Mouse (Mus musculus) left cerebral cortex, adult 6 months (tissue): ENCODE measurements around the gene Prss42. TPM values are rescaled to one million over a fixed set of nuclear protein-coding genes. Genes with fewer than 3 reads are reported as not detected.

Experiments used
- long read RNA-seq, 2 experiments: library from polyadenylated mRNA; unstranded; transcript quantifications; one replicate each; pipeline ENCODE4 v2.0.0; 2019 to 2020
- polyA plus RNA-seq: library from polyadenylated mRNA; unstranded; fragments of <200 nt; fragmentation: Nextera tagmentation; gene quantifications from 2 replicates; pipeline ENCODE4 v1.2.3, GENCODE M21; 2021

Prss42 gene
- polyA plus RNA-seq = not detected in 2 replicates
- long read RNA-seq, experiment 1 = 0 reads
- long read RNA-seq, experiment 2 = 0 reads

GRCm38 (mm10) chr9:110797866-110798265 is at the start of gene Prss42:
TSS of gene Prss42 (plus strand) at chr9:110798166.

GRCm38 (mm10) chr9:110813789-110814188 is 15.8 kb downstream of the Prss42 start, which contains the start of gene Prss44:
TSS of gene Prss44 (plus strand) at chr9:110813994.

DNA sequence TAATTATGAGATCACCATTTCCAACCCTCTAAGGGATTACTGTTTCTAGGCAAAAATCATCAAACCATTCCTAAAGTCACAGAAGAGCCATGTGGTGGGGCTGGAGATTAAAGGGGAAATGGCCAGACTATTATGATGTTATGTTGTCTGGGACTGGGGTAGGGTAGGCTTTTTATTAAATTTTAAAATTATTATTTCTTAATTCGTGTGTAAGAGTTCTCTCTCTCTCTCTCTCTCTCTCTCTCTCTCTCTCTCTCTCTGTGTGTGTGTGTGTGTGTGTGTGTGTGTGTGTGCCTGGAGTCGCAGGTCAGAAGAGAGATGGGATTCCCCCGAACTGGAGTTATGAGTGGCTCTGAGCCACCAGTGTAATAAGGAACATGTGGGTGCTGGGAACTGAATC is 28.4 kb downstream of the Prss42 start, which contains the start of gene Prss43:
TSS of gene Prss43 (plus strand) at position 301 of the 400 bp plus-strand sequence.

GRCm38 (mm10) chr9:110834411-110834810 is 36.4 kb downstream of the Prss42 start, which contains the start of gene Prss45:
TSS of gene Prss45 (plus strand) at chr9:110834588.

DNA sequence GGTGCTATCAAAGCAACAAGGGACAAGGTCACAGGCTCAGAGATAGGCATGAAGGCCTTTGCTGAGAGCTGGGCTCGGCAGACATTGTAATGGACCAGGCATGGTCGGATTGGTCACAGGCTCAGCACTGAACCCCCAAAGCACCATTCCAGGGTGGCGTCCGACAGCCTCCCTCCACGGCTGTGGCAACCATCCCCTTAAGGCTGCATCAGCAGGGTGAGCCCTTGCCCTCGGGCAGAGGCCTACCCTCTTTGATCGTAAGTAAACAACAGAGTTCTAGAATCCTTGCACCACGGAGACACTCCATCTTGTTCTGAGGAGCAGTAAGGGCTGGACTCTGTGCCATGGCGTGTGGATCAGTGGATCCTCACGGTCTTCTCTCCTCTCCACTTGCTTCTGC is 46.2 kb downstream of the Prss42 start, which contains the start of gene Prss46:
TSS of gene Prss46 (plus strand) at position 301 of the 400 bp plus-strand sequence.

Other genes starting within 250 kb of the Prss42 start
- 2.5 and 3.3 TPM in 2 replicates for gene Nradd, start 173.7 kb upstream of the Prss42 start, polyA plus RNA-seq
- 0.46 and 0.58 TPM in 2 replicates for gene Nbeal2, start 144.0 kb upstream of the Prss42 start, polyA plus RNA-seq
- gene Ccdc12, start 141.7 kb upstream of the Prss42 start, polyA plus RNA-seq = 120 and 126 TPM in 2 replicates
- gene Myl3, start 56.3 kb upstream of the Prss42 start, polyA plus RNA-seq = not detected in 2 replicates
- 3.3 and 3.7 TPM in 2 replicates for gene Pth1r, start 51.0 kb upstream of the Prss42 start, polyA plus RNA-seq
- gene Prss44, start 15.8 kb downstream of the Prss42 start, polyA plus RNA-seq = not detected in 2 replicates
- 0.13 and 0.20 TPM in 2 replicates for gene Prss43, start 28.5 kb downstream of the Prss42 start, polyA plus RNA-seq
- gene Prss45, start 36.4 kb downstream of the Prss42 start, polyA plus RNA-seq = 1.0 and 1.2 TPM in 2 replicates
- not detected in 2 replicates for gene Prss46, start 46.3 kb downstream of the Prss42 start, polyA plus RNA-seq
- 2.4 and 2.7 TPM in 2 replicates for gene Prss50, start 59.8 kb downstream of the Prss42 start, polyA plus RNA-seq
- 0.95 and 1.1 TPM in 2 replicates for gene Als2cl, start 81.7 kb downstream of the Prss42 start, polyA plus RNA-seq
- gene Tmie, start 81.9 kb downstream of the Prss42 start, polyA plus RNA-seq = 2.3 and 2.6 TPM in 2 replicates
- not detected in 2 replicates for gene Fam240a, start 118.7 kb downstream of the Prss42 start, polyA plus RNA-seq
- 0.61 and 0.94 TPM in 2 replicates for gene Tdgf1, start 148.0 kb downstream of the Prss42 start, polyA plus RNA-seq
- gene Lrrc2, start 153.4 kb downstream of the Prss42 start, polyA plus RNA-seq = 1.2 and 2.2 TPM in 2 replicates
- gene Rtp3, start 192.4 kb downstream of the Prss42 start, polyA plus RNA-seq = 0.15 TPM in 1 of 2 replicates, not detected in the other
- not detected in 2 replicates for gene Ltf, start 221.1 kb downstream of the Prss42 start, polyA plus RNA-seq